Mouse (Mus musculus) kidney, adult 8-10 months (tissue): Measurements from ENCODE around the gene Atl2.
A peak's percentile ranks its signal among the peaks of the same experiment; 100 is the strongest.

Experiments
- DNase-seq, 2 experiments: peaks; one replicate each; pipeline ENCODE4 v3.0.0; 2022

Atl2 gene

DNA sequence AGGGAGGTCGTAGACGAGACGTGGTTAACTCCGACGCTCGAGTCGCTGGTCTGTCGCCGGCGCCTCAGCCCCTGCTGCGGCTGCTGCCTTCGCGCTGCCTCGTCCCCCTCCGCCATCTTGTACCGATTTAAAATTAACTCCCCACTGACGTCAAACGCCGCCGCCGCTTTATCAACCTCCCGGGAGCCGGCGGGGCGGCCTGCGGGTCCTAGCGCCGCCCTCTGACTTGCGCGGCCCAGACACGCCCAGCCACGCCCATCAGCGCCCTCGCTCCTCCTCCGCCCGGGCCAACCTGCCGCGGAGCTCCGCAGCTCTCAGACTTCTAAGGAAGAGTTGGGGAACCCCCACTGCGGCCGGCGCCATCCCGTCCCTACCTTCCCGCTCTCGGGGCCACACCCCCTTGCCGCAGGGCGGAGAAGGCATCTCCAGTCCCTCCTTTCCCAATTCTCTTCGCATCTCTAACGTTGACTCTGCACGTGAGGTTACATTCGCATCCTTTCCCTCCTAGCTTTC is at the start of gene Atl2:
TSS of gene Atl2 (minus strand) at position 213 of the 513 bp plus-strand sequence.
- DNase-seq, result peak; percentile 95 to 96

DNA sequence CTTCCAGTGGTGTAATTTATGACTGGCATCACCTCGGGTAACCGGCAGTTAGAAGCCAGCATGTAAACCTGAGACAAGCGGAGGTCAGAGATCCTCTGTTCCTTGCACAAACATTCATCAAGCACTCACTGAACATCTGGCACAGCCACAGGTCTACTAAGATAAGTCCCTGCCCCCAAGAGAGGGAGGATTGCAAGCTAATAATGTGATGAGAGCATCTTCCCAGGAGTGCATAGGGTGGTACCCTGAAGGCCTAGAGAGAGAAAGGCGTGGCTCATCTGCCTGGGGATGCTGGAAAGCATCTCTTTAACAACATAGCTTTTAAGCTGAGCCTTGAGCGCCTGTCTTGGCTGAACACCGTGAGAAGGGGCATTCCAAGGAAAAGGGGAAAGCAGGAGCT is 48.9 kb upstream of the Atl2 start:
- DNase-seq, result no peak

DNA sequence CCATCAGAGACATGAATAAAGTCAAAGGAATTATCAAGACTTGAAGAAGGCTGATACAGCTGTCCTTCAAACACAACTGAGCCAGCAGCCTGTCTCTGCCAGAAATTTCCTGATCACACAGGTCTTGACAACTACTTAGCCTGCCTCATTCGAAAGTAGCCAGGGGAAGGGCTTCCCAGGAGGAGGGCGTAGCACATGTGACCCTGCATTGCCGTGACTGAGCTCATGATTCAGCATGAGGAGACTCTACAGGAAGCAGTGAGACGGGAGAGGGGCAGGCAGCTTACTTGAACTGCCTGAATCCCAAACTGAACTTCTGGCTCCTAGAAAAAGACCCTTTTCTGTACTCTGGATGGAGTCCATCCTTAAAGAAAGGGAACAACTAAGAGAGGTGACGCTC is 46.5 kb upstream of the Atl2 start:
- DNase-seq, result no peak

DNA sequence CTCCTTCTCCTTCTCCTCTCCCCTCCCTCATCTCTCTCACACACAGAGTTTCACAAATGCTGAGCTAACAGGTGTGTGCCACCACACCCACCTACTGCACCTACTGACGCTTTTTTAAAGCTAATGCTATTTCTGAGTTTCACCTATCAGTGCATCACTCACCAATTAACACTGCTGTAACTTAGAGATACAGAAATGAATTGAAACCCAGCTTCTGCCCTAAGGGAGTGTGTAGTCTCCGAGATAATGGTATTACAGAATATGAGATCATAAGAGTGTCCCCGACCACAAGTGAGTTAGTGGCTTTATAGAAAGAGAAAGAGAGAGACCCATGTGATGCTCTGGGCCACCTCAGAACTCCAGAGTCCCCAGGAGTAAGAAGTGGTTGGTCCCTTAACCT is 43.2 kb upstream of the Atl2 start:
- no peak for DNase-seq

DNA sequence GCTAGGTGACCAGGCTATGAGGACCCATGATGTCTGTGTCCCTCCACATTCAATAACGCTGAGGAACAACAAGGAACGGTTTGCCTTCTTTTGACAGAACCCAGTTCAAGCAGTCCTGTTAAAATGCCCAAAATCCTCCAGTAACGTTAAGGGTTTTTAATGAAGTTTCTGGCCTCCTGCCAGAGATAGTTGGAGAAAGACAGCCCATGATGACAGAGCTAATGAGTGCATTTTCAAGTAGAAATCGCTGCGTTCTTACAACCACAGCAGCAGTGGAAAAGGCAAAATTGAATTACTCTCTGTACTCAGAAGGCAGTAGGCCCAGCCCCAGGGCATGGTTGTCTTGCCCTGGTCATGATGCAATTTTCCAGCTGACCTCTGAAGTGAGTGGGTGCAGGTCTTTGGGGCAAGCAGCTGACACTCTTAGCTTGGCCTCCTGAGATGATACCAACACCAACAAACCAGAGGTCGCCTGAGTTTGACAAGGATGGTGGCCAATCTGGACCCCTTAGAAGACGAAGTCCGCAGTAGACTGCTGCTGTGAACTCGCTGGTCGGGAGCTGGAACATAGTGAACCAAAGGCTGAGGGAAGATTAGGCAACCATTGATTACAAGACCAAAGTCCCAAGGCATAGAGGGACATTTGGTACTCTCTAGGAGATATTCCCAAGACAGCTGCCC is 42.1 kb upstream of the Atl2 start:
- DNase-seq, result peak in 1 of 2 experiments; percentile 6

DNA sequence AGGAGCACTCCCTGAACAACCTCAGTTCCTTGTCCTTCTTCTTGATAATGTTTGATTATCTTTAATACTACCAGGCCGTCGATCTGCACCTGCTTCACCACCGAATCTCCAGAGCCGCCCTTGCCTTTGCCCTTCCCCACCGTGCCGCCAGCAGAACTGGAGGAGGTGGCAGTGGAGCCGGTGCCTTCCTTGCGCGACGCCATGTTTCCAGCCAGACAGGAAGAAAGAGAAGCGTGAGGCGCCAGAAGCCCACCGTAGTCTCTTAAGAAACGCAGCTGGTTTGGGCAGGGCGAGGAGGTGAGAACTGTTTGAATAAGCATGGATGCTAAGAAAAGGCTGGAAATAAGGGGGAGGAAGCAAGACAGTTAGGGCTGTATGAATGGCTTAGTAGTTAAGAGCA is 38.4 kb upstream of the Atl2 start:
- no peak for DNase-seq

DNA sequence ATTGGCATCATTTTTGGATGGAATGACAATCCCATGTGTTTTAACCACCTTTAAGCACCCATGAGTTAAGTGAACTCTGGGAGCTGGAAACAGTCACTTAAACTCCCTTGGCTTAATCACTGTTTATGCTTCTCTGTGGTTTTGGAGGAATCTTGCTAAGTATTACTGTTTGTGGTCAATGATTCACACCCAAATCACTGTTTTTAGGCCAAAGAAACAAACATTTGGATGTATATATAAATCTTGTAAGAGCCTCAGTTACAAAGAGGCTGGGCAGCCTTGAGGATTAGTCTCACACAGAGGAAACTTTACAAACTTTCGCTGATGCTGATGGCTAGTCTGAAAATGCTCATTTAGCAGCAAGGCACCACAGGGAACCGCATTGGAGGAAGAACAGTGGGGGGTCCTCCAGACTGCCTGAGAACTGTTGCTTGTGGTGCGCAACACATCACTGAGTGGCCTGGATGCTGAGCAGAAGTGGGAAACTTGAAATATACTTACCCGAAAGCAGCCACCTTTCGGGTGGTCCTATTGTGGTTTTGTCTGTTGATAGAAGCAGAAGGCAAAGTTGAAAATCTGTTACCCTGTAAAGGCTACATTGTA is 36.9 kb upstream of the Atl2 start:
- no peak for DNase-seq

DNA sequence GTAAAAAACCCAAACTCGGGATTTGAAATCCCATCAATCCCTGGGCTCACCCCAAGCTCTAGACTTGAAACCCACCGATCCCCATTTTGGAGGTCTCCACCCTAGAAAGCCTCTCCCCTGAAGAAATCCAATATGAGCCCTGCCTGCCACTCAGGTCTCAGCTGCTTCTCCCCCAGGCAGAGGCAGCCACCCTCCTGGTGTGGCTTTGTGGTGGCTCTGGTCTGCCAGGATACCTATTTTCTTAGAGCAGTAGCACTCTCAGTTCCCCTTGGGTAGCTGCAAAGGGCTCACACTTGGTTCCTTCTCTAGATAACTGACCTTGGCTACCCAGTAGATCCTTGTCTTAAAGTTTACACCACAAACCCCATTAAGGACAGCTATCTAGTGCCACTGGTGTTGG is 31.2 kb upstream of the Atl2 start:
- no peak for DNase-seq

DNA sequence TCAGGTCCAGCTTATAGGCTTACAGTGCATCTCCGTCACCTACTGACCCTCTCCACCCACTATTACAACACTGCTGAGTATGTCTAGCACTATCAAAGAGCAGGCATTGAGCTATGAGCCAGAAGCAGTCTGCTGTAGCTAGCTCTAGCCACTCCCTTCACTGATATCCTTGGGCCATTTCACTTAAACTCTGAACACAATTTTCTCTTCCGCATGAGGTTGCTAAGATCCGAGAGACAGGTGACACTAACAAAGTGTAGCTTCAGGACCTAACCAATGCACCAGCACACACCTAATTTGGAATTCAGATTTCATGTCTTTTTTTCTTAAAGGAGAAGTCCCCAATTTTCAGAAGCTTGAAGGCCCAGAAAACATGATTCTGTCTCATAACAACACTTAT is 30.6 kb upstream of the Atl2 start:
- DNase-seq, result peak in 1 of 2 experiments; percentile 24

DNA sequence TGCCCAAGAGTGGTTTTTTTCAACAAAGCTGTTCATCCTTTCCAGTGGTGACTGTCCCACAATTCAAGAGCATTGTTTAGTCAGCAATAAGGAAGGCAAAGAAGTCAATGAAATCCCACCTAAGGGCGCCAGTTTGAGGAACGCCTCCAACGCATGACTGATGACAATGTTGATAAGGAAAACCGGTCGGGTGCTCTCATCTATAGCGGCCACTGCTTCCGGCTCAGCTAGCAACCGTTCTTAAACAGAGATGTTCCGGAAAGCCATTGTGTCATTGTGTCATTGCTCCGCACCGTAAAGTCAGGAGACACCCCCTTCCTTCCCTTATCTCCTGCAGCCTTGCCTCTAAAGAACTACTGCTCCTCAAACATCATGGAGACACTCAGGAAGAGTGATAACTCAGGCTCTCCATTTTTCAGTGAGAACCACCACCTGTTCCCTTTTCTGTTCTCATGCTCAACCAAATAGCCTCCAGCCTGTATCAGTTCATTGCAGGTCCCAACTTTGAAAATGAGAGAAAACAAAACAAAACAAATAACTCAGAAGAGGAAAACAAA is 30.0 kb upstream of the Atl2 start:
- DNase-seq, result no peak

DNA sequence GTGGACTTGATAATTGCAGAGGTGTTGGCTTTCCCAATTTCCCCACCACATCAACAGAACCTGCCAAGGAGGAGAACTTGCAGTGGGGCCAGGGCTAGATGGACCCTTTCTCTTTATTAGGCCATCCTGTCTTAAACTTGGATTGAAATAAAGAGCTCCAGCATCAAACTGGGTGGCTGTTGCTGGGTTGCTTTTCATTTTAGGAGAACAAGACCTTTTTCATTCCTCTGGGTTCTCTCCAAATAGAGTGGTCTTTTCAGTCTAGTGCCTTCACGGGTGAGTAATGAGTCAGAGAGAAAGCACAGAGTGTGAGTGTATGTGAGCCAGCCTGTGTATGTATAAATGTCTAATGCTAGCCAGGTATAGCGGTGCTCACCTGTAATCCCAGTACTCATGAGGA is 24.4 kb upstream of the Atl2 start:
- DNase-seq, result no peak

DNA sequence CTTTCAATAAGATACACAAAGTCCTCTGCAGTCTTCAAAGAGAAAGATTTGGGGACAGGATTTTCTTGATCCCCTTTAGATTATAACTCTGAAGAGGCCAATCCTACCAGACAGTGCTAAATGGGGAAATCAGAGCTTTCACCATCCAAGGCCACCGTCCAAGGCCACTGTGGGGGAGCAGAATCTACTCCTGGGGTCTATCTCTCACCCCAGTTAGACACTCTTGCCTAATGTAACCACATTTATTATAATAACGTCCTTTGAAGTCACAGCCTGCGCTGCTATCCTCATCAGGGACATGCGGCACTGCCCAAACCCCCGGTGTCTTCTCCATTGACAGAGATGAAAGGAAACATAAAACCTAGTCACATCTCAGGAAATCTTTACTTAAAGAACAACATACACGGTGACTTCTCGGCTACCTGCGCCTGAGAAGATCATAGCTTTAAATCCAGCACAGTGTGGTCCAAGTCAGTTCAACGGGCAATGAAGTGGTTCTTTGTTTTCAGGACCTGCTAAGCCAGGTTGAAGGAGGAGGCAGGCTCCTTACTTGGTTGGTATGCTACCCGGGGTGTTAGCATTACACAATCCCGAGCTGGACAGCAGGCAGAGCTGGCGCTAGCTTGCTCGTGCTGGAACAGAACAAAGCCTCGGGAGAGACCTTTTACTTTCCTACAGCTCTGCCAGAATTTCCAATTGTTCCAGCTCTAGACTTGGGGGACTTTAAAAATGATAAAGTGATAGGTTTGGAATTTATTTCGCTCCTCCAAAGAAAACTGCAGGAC is 23.8 kb upstream of the Atl2 start:
- DNase-seq, result peak; percentile 23 to 44

DNA sequence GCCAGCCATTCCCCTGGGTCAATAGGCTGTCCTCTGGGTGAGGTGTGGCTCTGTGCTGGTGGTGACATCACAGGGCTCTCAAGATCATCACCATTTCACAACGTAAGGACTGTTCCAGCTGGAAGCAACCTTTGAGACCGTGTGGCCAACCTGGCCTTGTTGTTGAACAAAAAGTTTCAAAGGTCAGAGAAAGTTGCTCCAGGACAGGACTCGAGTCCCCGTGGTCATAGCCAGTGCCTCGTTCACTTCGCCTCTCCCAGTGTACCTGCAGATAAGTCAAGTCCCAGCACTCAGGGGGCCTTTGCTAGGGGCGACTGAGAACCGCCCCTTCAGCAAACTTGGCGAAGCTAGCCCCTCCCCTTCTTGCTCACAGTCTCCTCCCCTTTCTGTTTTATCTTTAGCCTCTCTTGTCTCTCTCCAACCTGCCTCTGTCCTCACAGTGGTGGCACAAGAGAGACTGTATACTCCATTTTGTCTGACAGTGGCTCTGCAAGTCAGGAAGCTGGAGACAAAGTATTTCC is 22.6 kb upstream of the Atl2 start:
- peak; percentile 71 for DNase-seq

DNA sequence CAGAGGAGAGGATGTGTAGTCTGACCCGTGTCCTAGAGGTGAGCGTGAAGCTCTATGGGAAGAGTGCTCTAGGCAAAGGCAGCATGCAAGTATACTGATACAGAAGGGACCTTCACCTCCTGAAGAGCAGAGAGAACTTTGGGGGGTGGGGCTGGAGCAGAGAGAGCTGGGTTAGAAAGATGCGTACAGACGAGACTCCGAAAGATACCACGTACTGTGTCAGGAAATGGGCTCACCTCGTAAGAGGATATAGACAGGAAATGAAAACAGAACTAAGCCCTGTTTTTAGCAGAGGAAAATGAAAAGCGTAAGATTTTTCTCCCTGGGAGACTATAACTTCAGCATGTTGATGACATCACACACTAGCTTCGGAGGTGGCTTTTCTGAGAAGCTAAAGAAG is 21.1 kb upstream of the Atl2 start:
- no peak for DNase-seq

DNA sequence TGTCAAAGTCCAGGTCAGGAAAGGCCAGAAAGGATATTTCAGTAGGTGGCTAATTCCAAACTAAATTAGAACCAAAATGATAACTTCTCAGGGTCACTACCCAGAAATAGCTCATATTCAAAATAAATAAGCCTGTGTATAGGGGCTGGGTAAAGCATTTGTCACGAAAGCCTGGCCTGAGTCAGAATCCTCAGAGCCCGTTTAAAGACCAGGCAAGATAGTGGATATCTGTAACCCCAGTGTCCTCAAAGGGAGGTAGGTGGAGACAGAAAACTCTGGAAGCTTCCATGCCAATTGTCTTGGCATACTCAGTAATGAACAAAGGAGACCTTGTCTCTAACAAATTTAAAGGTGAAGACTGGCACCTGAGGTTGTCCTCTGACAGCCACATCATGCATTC is 16.3 kb upstream of the Atl2 start:
- no peak for DNase-seq

DNA sequence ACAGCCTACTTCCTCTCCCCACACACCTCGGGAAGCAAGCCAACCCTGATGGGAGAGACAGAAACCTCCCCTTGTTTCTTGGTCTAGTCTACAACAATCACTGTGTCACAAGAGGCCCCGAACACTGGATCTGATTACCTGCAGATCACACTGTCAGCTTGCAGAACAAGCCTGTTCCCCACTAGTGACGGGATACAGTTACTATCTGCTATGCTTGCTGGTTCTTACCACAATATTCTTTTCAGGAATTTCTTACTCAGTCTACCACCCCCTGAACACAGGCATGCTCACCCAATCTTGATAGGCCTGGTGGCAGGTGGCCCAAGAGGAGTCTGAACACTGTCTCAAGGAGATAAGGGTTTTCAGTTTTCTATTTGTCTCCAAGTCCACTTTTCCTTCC is 15.8 kb upstream of the Atl2 start:
- DNase-seq, result no peak

DNA sequence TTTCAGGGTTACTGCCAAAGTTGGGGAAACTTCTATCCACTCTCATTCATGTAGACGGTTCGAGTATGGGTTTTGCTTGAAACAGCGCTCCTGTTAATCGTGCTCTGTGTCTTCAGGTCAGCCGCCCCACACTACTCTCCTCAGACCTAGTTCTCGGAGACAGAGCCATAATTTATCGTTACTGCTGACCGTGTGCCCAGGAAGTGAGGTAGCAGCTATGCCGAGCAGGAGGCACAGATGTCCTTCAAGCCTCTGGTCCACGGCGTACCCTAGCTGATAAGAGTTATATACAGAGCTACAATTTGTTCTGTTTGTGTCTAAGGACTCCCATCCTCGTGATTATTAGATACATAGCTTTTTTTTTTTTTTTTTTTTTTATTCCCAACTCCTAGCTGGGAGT is 13.6 kb upstream of the Atl2 start:
- DNase-seq, result no peak

DNA sequence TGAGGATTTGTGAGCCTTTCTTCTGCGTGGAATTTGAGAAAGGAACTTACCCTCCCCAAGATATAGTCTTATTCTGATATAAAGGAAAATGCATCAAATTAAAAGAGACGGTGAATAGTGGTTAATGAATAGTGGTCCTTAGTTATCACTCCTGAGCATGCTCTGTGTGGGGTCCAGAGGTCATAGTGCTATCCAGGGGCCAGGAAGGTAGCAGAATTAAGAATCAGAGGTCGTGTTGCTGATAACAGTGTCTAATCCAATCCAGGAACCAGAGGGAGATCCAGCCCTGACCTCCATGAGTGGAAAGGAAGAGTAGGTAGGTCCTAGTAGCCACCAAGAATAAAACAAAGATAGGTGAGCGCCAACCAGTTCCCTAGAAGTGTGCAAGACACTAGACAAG is 11.8 kb upstream of the Atl2 start:
- DNase-seq, result no peak

DNA sequence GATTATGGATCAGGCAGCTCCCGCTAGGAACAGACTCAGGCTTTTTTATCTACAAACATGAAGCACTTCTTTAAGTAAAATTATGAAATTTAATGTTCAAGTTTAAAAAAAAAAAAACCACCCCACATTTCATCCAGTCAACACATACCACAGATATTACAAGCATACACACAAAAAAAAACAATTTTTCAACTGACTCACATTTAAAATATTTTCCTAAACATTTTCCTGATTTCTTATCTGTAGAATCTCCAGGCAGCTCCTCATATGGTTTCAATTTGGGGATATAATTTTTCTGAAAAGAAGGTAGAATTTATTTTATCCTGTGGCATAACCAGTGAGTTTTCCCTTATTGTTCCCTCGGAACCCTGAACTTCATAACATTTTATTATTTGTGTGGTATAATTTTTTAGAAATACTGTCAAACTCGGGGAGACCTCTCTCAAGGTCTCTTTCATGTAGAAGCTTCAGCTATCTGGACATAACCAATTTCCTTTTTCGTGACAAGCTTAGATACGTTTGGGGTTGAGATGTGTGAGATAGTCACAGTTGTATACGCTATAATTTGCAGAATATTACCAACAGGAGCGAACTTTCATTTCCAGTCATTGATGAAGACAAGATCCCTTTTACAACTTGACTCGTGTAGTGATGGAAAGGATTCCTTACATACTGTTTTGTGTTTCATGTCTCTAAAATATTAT is 11.0 kb upstream of the Atl2 start:
- no peak for DNase-seq

DNA sequence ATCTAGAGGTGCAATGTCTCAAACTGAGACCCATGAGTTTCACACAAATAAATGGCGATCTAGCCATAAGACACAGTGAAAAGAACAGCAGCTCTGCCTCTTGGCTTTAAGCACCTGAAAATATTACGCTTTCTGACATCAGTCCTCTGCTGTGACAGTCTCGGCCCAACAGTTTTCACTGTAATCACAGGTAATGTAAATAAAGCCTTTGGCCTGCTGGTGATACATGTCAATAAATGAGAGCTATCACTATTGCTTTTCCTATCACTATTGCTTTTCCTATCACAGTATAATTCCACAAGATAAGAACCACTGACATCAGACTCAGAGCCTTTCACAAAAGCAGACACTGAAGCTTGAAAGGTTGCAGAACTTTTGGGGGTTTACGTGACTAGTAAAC is 8.7 kb upstream of the Atl2 start:
- no peak for DNase-seq

DNA sequence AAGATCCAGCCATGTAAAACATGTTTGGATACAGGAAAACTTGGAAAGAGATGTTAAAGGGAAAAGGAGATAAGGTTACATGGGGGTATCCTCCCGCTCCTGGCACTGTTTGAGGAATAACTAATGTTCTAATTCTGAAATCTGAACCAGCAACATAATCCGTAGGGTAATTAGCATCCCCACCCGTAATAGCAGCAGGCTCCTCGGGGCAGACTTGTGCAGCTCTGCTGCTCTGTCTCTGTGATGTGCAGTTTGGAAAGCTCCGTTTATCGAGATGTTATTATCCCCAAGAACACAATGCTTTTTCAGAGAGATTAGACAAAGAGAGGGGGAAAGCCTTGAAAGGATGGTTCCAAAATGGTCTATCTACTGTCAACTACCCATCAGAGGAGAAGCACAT is 5.3 kb upstream of the Atl2 start:
- DNase-seq, result no peak

DNA sequence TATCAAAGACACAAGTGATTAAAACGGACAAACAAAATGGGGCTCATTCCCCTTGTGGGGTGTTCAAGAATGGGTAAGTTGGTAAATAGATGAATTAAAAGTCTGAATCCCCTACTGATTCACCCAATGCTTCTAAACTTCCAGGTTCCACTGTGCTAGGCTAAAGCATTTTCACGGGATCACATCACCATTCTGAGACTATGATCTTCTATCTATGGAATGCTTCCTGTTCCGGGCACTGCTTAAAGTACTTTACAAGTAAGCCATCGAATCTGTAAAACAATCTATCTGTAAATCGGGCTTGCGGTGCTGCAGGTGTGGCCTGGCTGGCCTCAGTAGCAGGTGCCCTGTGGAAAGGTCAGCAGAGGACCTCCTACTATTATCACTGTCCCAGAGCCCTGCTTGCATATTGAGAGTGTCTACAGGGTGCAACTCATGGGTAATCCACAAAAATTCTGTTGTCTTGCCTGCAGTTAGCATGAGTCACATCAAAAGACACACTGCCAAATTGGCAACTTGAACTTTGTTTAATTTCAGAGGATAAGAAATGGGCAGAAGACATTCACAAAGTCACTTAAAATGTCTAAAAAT is 2.3 kb upstream of the Atl2 start:
- DNase-seq, result no peak
